In the genomic region with DNA sequence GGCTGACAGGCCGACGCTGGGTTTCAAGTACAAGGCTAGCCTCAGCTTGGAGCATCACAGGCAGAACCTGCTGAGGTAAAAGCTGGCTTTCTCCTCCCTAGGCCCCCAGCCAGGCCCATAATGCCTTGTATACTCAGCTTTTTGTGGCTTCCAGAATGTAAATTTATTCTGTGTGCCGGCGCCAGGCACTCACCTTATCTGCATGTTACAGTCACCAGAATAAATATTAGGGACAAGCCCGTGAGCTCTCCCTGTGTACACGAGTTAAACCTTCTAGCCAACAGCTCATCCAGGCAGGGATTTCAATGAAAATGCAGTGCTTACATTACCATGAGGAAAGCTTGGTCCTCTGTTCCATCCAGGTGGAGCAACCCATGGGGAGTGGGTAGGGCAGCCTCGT, we compare ENCODE assay signal across 24 mouse cellular contexts.
A peak's percentile ranks its signal among the peaks of the same experiment; 100 is the strongest.
DNase-seq lines count a peak whose midpoint lies in the region; ATAC-seq and TF ChIP-seq lines count a peak whose summit lies in the region.
"Had no signal": no experiment of that assay in that cellular context is flagged by ENCODE, and none has a peak within 500 bp of the region (broad histone marks: within the 10 kb centered on the region; RNA-seq: fewer than 3 reads in every experiment).

No protein-coding gene starts in this region.

- TF ChIP-seq CTCF in layer of hippocampus, adult 2 months (conservative IDR thresholded peaks at IDR 0.05): no peak
- TF ChIP-seq CTCF in midbrain, postnatal 0 days (IDR thresholded peaks at IDR 0.05): no peak

- no peaks in the 10 kb centered on the region for H3K27me3 ChIP-seq in midbrain, embryonic 14.5 days (ENCODE audit: control insufficient read depth, insufficient read depth, low read length)
- no peaks in the 10 kb centered on the region for H3K27me3 ChIP-seq in midbrain, postnatal 0 days (ENCODE audit: insufficient read depth, low read length)
- H3K27me3 ChIP-seq: hindbrain, embryonic 12.5 days had no signal

- H3K4me1 ChIP-seq in midbrain, embryonic 14.5 days (ENCODE audit: control insufficient read depth, insufficient read depth, low read length): no peaks in the 10 kb centered on the region
- H3K4me1 ChIP-seq in midbrain, postnatal 0 days (ENCODE audit: insufficient read depth, low read length): no peaks in the 10 kb centered on the region
- H3K4me1 ChIP-seq: heart, embryonic 13.5 days had no signal

- H3K27ac ChIP-seq in layer of hippocampus, adult 2 months: 0 out of 2 replicates have a peak overlapping the region, but pooled peaks have one; percentile 10
- peak overlapping the region; percentile 60 for H3K27ac ChIP-seq in midbrain, embryonic 14.5 days (replicated peaks; ENCODE audit: low read depth, low read length)
- H3K27ac ChIP-seq in midbrain, postnatal 0 days (ENCODE audit: low read depth, low read length): no peak overlapping the region; the same call in 1 of the 2 replicates
- H3K27ac ChIP-seq: embryonic facial prominence, embryonic 10.5 days; gastrocnemius, adult 2 months; heart, embryonic 13.5 days; hindbrain, embryonic 12.5 days had no signal

- intact Hi-C loops in heart, postnatal 14 days (cut with DNase I): no loop called here

- no peak for ATAC-seq in midbrain, embryonic 14.5 days (ENCODE audit: low FRiP score, low TSS enrichment)
- ATAC-seq in midbrain, postnatal 0 days (ENCODE audit: low FRiP score): no peak
- ATAC-seq: CD4-positive, CD25-positive, alpha-beta regulatory T cell, adult 4 months; forebrain, embryonic 14.5 days had no signal

- no peak for DNase-seq in layer of hippocampus, adult 2 months (ENCODE audit: low spot score in 2 of 2)
- DNase-seq in layer of hippocampus, adult 18-20 months (ENCODE audit: low spot score in 2 of 2): no peak
- peak; percentile 53 for DNase-seq in midbrain, embryonic 14.5 days
- no peak for DNase-seq in midbrain, postnatal 0 days (ENCODE audit: low spot score)
- peak; percentile 16 to 37 for DNase-seq in urinary bladder, postnatal 36 days (ENCODE audit: low spot score in 2 of 2)
- no peak for DNase-seq in urinary bladder, adult 2 months (ENCODE audit: low spot score)
- no peak for DNase-seq in gastrocnemius, adult 8-10 months (ENCODE audit: low spot score in 2 of 2)
- no peak for DNase-seq in heart, postnatal 14 days
- DNase-seq: adrenal gland, adult 8-10 months; adrenal gland, postnatal 36 days; B cell, adult 2 months; cerebellum, adult 11-12 months; cerebellum, adult 9-10 months; cerebellum, postnatal 36 days; gastrocnemius, adult 2 months; gastrocnemius, postnatal 36 days; heart, adult 11 months; heart, postnatal 4 days had no signal

- H3K4me3 ChIP-seq in layer of hippocampus, adult 2 months: no peak overlapping the region
- H3K4me3 ChIP-seq in midbrain, embryonic 14.5 days (replicated peaks; ENCODE audit: low read depth, low read length): no peak overlapping the region
- H3K4me3 ChIP-seq in midbrain, postnatal 0 days (ENCODE audit: low read depth, low read length): no peak overlapping the region
- H3K4me3 ChIP-seq: embryonic facial prominence, embryonic 10.5 days; gastrocnemius, adult 2 months; heart, embryonic 13.5 days; hindbrain, embryonic 12.5 days had no signal

- 59% methylated on average over 7 of the region's 7 CpGs for WGBS in midbrain, embryonic 14.5 days
- WGBS in midbrain, postnatal 0 days: 47% methylated on average over 7 of the region's 7 CpGs

- no peaks in the 10 kb centered on the region for H3K9me3 ChIP-seq in midbrain, embryonic 14.5 days (ENCODE audit: control insufficient read depth, low read length)
- H3K9me3 ChIP-seq in midbrain, postnatal 0 days (ENCODE audit: low read length): no peaks in the 10 kb centered on the region
- H3K9me3 ChIP-seq: embryonic facial prominence, embryonic 10.5 days; G1E; heart, embryonic 13.5 days; hindbrain, embryonic 12.5 days had no signal

- no peaks in the 10 kb centered on the region for H3K36me3 ChIP-seq in midbrain, embryonic 14.5 days (ENCODE audit: control insufficient read depth, insufficient read depth, low read length)
- H3K36me3 ChIP-seq in midbrain, postnatal 0 days (ENCODE audit: insufficient read depth, low read length): no peaks in the 10 kb centered on the region
- H3K36me3 ChIP-seq: embryonic facial prominence, embryonic 10.5 days; G1E; heart, embryonic 13.5 days; hindbrain, embryonic 12.5 days had no signal

- H3K4me2 ChIP-seq in midbrain, embryonic 14.5 days (ENCODE audit: low read length): no peak overlapping the region
- no peak overlapping the region for H3K4me2 ChIP-seq in midbrain, postnatal 0 days (ENCODE audit: low read depth, low read length, poor library complexity, severe bottlenecking)
- H3K4me2 ChIP-seq: heart, embryonic 13.5 days; hindbrain, embryonic 12.5 days had no signal

- no peak overlapping the region for H3K9ac ChIP-seq in midbrain, embryonic 14.5 days (replicated peaks; ENCODE audit: low read length)
- H3K9ac ChIP-seq in midbrain, postnatal 0 days (replicated peaks; ENCODE audit: low read length, poor library complexity, severe bottlenecking): no peak overlapping the region
- H3K9ac ChIP-seq: heart, embryonic 13.5 days; hindbrain, embryonic 12.5 days had no signal

Comparison
In these comparisons a context has a peak if more than half of its experiments do, and no peak if none do; other contexts are left out.
1. DNase-seq: peak in midbrain, embryonic 14.5 days (single experiment) and urinary bladder, postnatal 36 days (2 of 2); none in layer of hippocampus, adult 2 months (0 of 2), layer of hippocampus, adult 18-20 months (0 of 2), midbrain, postnatal 0 days (single experiment), urinary bladder, adult 2 months (single experiment), gastrocnemius, adult 8-10 months (0 of 2) and heart, postnatal 14 days (0 of 2).